Mouse (Mus musculus) liver, embryonic 16.5 days (tissue): ENCODE data around the gene Phf21a. TPM values are rescaled to one million over a fixed set of nuclear protein-coding genes. Genes with fewer than 3 reads are reported as not detected.

ENCODE experiments used
- ATAC-seq: fragments of 200-750 bp; cut with Nextera tagmentation; 2 replicates; pipeline ENCODE4 v1.8.0; 2017; ENCODE audit warnings: low read depth, mild to moderate bottlenecking, moderate number of reproducible peaks, moderate library complexity
- H3K27ac ChIP-seq: fragments of 300-500 bp; sonication (generic); 2 replicates; pipeline ENCODE4 v1.5.1; 2014; ENCODE audit warnings: mild to moderate bottlenecking, low read length
- H3K27me3 ChIP-seq: fragments of 300-500 bp; sonication (generic); 2 replicates; pipeline ENCODE4 v1.6.1; 2014; ENCODE audit warnings: low read depth, low read length, mixed read lengths; ENCODE audit not compliant: control insufficient read depth, insufficient read depth
- H3K36me3 ChIP-seq: fragments of 300-500 bp; sonication (generic); 2 replicates; pipeline ENCODE4 v1.6.1; 2014; ENCODE audit warnings: mild to moderate bottlenecking; ENCODE audit not compliant: control insufficient read depth, insufficient read depth
- H3K4me1 ChIP-seq: fragments of 300-500 bp; sonication (generic); 2 replicates; pipeline ENCODE4 v1.6.1; 2014; ENCODE audit warnings: low read depth, low read length, mixed read lengths; ENCODE audit not compliant: control insufficient read depth
- H3K4me2 ChIP-seq: fragments of 300-500 bp; sonication (generic); 2 replicates; pipeline ENCODE4 v1.6.1; 2014; ENCODE audit warnings: low read depth, low read length, mixed read lengths
- H3K4me3 ChIP-seq: fragments of 300-500 bp; sonication (generic); 2 replicates; pipeline ENCODE4 v1.5.1; 2014; ENCODE audit warnings: low read depth, mild to moderate bottlenecking, low read length
- H3K9ac ChIP-seq: fragments of 300-500 bp; sonication (generic); 2 replicates; pipeline ENCODE4 v1.6.1; 2014; ENCODE audit warnings: low read depth, low read length
- H3K9me3 ChIP-seq: fragments of 300-500 bp; sonication (generic); replicated peaks from 2 replicates; pipeline ENCODE4 v1.6.1; 2016; ENCODE audit warnings: low read length; ENCODE audit not compliant: control insufficient read depth
- WGBS: fragments of 180-500 bp; shearing (Covaris S2); extraction: QIAGEN DNeasy Blood & Tissue Kit; methylation state at CpG from one replicate; pipeline ENCODE4 v1.1.7; 2014; ENCODE audit not compliant: insufficient replicate concordance; 5-methylcytosine and 5-hydroxymethylcytosine counted together
- polyA plus RNA-seq: library from polyadenylated mRNA; unstranded; fragments of >200 nt; fragmentation: Nextera tagmentation; extraction: Ambion mirVana; gene quantifications from 2 replicates; pipeline ENCODE4 v1.2.1, GENCODE M21; 2015

Phf21a gene
- polyA plus RNA-seq, 1 experiment from 2014 or later: 2.8 TPM

GRCm38 (mm10) chr2:92247711-92248110 is 154.8 kb downstream of the Phf21a start:
- H3K27me3 ChIP-seq: no peaks in the 10 kb centered on the region
- no peak overlapping the region for H3K27ac ChIP-seq
- H3K9me3 ChIP-seq: no peaks in the 10 kb centered on the region
- H3K9ac ChIP-seq: no peak overlapping the region
- H3K4me3 ChIP-seq: no peak overlapping the region
- no peak overlapping the region for H3K4me2 ChIP-seq
- no peak for ATAC-seq
- no peaks in the 10 kb centered on the region for H3K4me1 ChIP-seq
- WGBS: 66% methylated on average over 2 of the region's 2 CpGs
- no peaks in the 10 kb centered on the region for H3K36me3 ChIP-seq

GRCm38 (mm10) chr2:92250472-92250871 is 157.6 kb downstream of the Phf21a start:
- 28% methylated on average over 2 of the region's 2 CpGs for WGBS
- no peak overlapping the region for H3K4me2 ChIP-seq
- no peak for ATAC-seq
- no peaks in the 10 kb centered on the region for H3K36me3 ChIP-seq
- H3K9ac ChIP-seq: no peak overlapping the region
- no peak overlapping the region for H3K27ac ChIP-seq
- H3K4me1 ChIP-seq: no peaks in the 10 kb centered on the region
- H3K4me3 ChIP-seq: no peak overlapping the region
- no peaks in the 10 kb centered on the region for H3K9me3 ChIP-seq
- H3K27me3 ChIP-seq: no peaks in the 10 kb centered on the region

GRCm38 (mm10) chr2:92253777-92254176 is 160.9 kb downstream of the Phf21a start:
- H3K4me2 ChIP-seq: no peak overlapping the region
- no peak overlapping the region for H3K4me3 ChIP-seq
- no peak overlapping the region for H3K9ac ChIP-seq
- no peaks in the 10 kb centered on the region for H3K9me3 ChIP-seq
- WGBS: 26% methylated on average over 5 of the region's 5 CpGs
- no peak overlapping the region for H3K27ac ChIP-seq
- H3K27me3 ChIP-seq: no peaks in the 10 kb centered on the region
- H3K36me3 ChIP-seq: no peaks in the 10 kb centered on the region
- ATAC-seq: no peak
- H3K4me1 ChIP-seq: no peaks in the 10 kb centered on the region

GRCm38 (mm10) chr2:92256141-92256540 is 163.2 kb downstream of the Phf21a start:
- H3K27me3 ChIP-seq: no peaks in the 10 kb centered on the region
- H3K9me3 ChIP-seq: no peaks in the 10 kb centered on the region
- no peak overlapping the region for H3K9ac ChIP-seq
- no peak overlapping the region for H3K4me3 ChIP-seq
- 34% methylated on average over 7 of the region's 7 CpGs for WGBS
- no peak for ATAC-seq
- no peak overlapping the region for H3K27ac ChIP-seq
- no peaks in the 10 kb centered on the region; the same call in none of the 2 replicates for H3K4me1 ChIP-seq
- no peaks in the 10 kb centered on the region for H3K36me3 ChIP-seq
- H3K4me2 ChIP-seq: no peak overlapping the region

- WGBS: 58% methylated on average over 4 of the region's 4 CpGs
- H3K4me1 ChIP-seq: no peaks in the 10 kb centered on the region; the same call in none of the 2 replicates
- no peak overlapping the region for H3K27ac ChIP-seq
- H3K4me3 ChIP-seq: no peak overlapping the region
- no peak overlapping the region for H3K9ac ChIP-seq
- ATAC-seq: no peak
- H3K36me3 ChIP-seq: no peaks in the 10 kb centered on the region
- H3K27me3 ChIP-seq: no peaks in the 10 kb centered on the region
- H3K4me2 ChIP-seq: no peak overlapping the region
- no peaks in the 10 kb centered on the region for H3K9me3 ChIP-seq
Measured at GRCm38 (mm10) chr2:92257372-92257956, 164.5 kb downstream of the Phf21a start.

- Histone ChIP-seq H3K4me2 (no peak overlapping the region), H3K4me1 (no peaks in the 10 kb centered on the region; the same call in none of the 2 replicates), H3K36me3 (no peaks in the 10 kb centered on the region), H3K9me3 (no peaks in the 10 kb centered on the region), H3K27me3 (no peaks in the 10 kb centered on the region), H3K27ac (no peak overlapping the region), H3K4me3 (no peak overlapping the region), H3K9ac (no peak overlapping the region)
- 20% methylated on average over 2 of the region's 2 CpGs for WGBS
- ATAC-seq: no peak
Measured at GRCm38 (mm10) chr2:92259924-92260323, 167.0 kb downstream of the Phf21a start.

GRCm38 (mm10) chr2:92266100-92266617 is 173.2 kb downstream of the Phf21a start:
- H3K27ac ChIP-seq: no peak overlapping the region
- H3K4me2 ChIP-seq: no peak overlapping the region
- no peaks in the 10 kb centered on the region for H3K27me3 ChIP-seq
- H3K9me3 ChIP-seq: no peaks in the 10 kb centered on the region
- H3K4me1 ChIP-seq: no peaks in the 10 kb centered on the region
- H3K9ac ChIP-seq: no peak overlapping the region
- WGBS: 57% methylated on average over 9 of the region's 9 CpGs
- H3K4me3 ChIP-seq: no peak overlapping the region
- no peak for ATAC-seq
- no peaks in the 10 kb centered on the region for H3K36me3 ChIP-seq

- ATAC-seq: no peak
Measured at GRCm38 (mm10) chr2:92269227-92269626, 176.3 kb downstream of the Phf21a start.

GRCm38 (mm10) chr2:92272510-92272909 is 179.6 kb downstream of the Phf21a start:
- 32% methylated on average over 2 of the region's 2 CpGs for WGBS
- H3K36me3 ChIP-seq: no peaks in the 10 kb centered on the region

More at GRCm38 (mm10) chr2:92269227-92269626, 176.3 kb downstream of the Phf21a start:
- Histone ChIP-seq H3K9ac (no peak overlapping the region), H3K27me3 (no peaks in the 10 kb centered on the region), H3K4me3 (no peak overlapping the region), H3K4me1 (no peaks in the 10 kb centered on the region), H3K4me2 (no peak overlapping the region), H3K36me3 (no peaks in the 10 kb centered on the region), H3K27ac (no peak overlapping the region), H3K9me3 (no peaks in the 10 kb centered on the region)
- 32% methylated on average over 5 of the region's 5 CpGs for WGBS

More at GRCm38 (mm10) chr2:92272510-92272909, 179.6 kb downstream of the Phf21a start:
- Histone ChIP-seq H3K27me3 (no peaks in the 10 kb centered on the region), H3K27ac (no peak overlapping the region), H3K9me3 (no peaks in the 10 kb centered on the region), H3K4me1 (no peaks in the 10 kb centered on the region), H3K4me3 (no peak overlapping the region), H3K4me2 (no peak overlapping the region), H3K9ac (no peak overlapping the region)
- no peak for ATAC-seq
